Mouse (Mus musculus): Measurements from ENCODE around the gene St5. TPM values are rescaled to one million over a fixed set of nuclear protein-coding genes. Genes with fewer than 3 reads are reported as not detected.
A peak's percentile ranks its signal among the peaks of the same experiment; 100 is the strongest.

St5 gene
- polyA plus RNA-seq, 1 experiment = 34.6 TPM

DNA sequence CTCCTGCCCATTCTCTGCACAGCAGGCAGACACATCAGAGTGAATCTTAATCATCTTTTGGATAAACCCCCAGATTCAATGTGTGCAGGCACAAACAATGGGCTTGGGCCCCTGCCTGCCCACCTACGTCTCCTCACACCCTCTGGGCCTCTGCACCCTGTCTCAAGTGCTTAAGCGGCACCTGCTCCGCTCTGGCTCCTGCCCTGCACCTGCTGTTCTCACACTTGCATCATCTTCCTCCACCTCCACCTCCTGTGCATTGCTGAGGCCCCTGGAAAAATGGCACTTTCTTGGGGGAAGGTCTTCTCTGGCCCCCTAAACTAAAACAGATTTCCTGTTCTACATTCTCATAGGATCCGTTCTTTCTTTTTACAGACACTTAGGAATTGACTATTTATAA, 169.5 kb downstream of the St5 start:
- Histone ChIP-seq H3K4me3 (ENCODE audit: extremely low read depth, insufficient read depth, insufficient read length) (no peak overlapping the region), H3K36me3 (ENCODE audit: control insufficient read depth, insufficient read depth, low read length) (no peaks in the 10 kb centered on the region)
- 95% methylated on average over 4 of the region's 4 CpGs for WGBS

GRCm38 (mm10) chr7:109533129-109533528, 170.3 kb downstream of the St5 start:
- H3K36me3 ChIP-seq (ENCODE audit: control insufficient read depth, insufficient read depth, low read length) = no peaks in the 10 kb centered on the region
- no peaks in the 10 kb centered on the region for H3K4me1 ChIP-seq (ENCODE audit: control insufficient read depth, insufficient read depth, insufficient read length)
- no peak overlapping the region for H3K27ac ChIP-seq (ENCODE audit: insufficient read depth, low read length)
- DNase-seq (ENCODE audit: low read depth in 1 of 2, low spot score in 2 of 2) = no peak
- WGBS = 74% methylated on average over 4 of the region's 4 CpGs
- no peaks in the 10 kb centered on the region for H3K27me3 ChIP-seq (ENCODE audit: control insufficient read depth, insufficient read depth, low read length)
- no peak overlapping the region for H3K4me3 ChIP-seq (ENCODE audit: extremely low read depth, insufficient read depth, insufficient read length)
- TF ChIP-seq CTCF (IDR thresholded peaks at IDR 0.05; ENCODE audit: extremely low read depth, insufficient read depth, insufficient read length, insufficient replicate concordance) (no peak), POLR2A (IDR thresholded peaks at IDR 0.05; ENCODE audit: low read depth, low read length) (no peak)

More for the DNA sequence above, 169.5 kb downstream of the St5 start:
- DNase-seq (ENCODE audit: low read depth in 1 of 2, low spot score in 2 of 2) = no peak
- Histone ChIP-seq H3K27ac (ENCODE audit: insufficient read depth, low read length) (no peak overlapping the region), H3K4me1 (ENCODE audit: control insufficient read depth, insufficient read depth, insufficient read length) (no peaks in the 10 kb centered on the region), H3K27me3 (ENCODE audit: control insufficient read depth, insufficient read depth, low read length) (no peaks in the 10 kb centered on the region)
- no peak for TF ChIP-seq POLR2A (IDR thresholded peaks at IDR 0.05; ENCODE audit: low read depth, low read length)
- no peak for TF ChIP-seq CTCF (IDR thresholded peaks at IDR 0.05; ENCODE audit: extremely low read depth, insufficient read depth, insufficient read length, insufficient replicate concordance)

- no peak overlapping the region for H3K27ac ChIP-seq (ENCODE audit: insufficient read depth, low read length)
- H3K4me1 ChIP-seq (ENCODE audit: control insufficient read depth, insufficient read depth, insufficient read length) = no peaks in the 10 kb centered on the region
- no peaks in the 10 kb centered on the region for H3K27me3 ChIP-seq (ENCODE audit: control insufficient read depth, insufficient read depth, low read length)
- WGBS = 75% methylated on average over 3 of the region's 3 CpGs
- no peaks in the 10 kb centered on the region for H3K36me3 ChIP-seq (ENCODE audit: control insufficient read depth, insufficient read depth, low read length)
- no peak for DNase-seq (ENCODE audit: low read depth in 1 of 2, low spot score in 2 of 2)
- TF ChIP-seq CTCF (IDR thresholded peaks at IDR 0.05; ENCODE audit: extremely low read depth, insufficient read depth, insufficient read length, insufficient replicate concordance) = no peak
- no peak overlapping the region for H3K4me3 ChIP-seq (ENCODE audit: extremely low read depth, insufficient read depth, insufficient read length)
Measured at GRCm38 (mm10) chr7:109532691-109533090, 170.7 kb downstream of the St5 start.

- TF ChIP-seq POLR2A (IDR thresholded peaks at IDR 0.05; ENCODE audit: low read depth, low read length) (no peak), CTCF (IDR thresholded peaks at IDR 0.05; ENCODE audit: extremely low read depth, insufficient read depth, insufficient read length, insufficient replicate concordance) (no peak)
- no peaks in the 10 kb centered on the region for H3K27me3 ChIP-seq (ENCODE audit: control insufficient read depth, insufficient read depth, low read length)
- no peak overlapping the region for H3K27ac ChIP-seq (ENCODE audit: insufficient read depth, low read length)
- H3K36me3 ChIP-seq (ENCODE audit: control insufficient read depth, insufficient read depth, low read length) = no peaks in the 10 kb centered on the region
- WGBS = 67% methylated on average over 5 of the region's 5 CpGs
- no peak for DNase-seq (ENCODE audit: low read depth in 1 of 2, low spot score in 2 of 2)
- no peaks in the 10 kb centered on the region for H3K4me1 ChIP-seq (ENCODE audit: control insufficient read depth, insufficient read depth, insufficient read length)
- no peak overlapping the region for H3K4me3 ChIP-seq (ENCODE audit: extremely low read depth, insufficient read depth, insufficient read length)
Measured at GRCm38 (mm10) chr7:109531501-109531900, 171.9 kb downstream of the St5 start.

GRCm38 (mm10) chr7:109529741-109530140, 173.7 kb downstream of the St5 start:
- no peak overlapping the region for H3K4me3 ChIP-seq (ENCODE audit: extremely low read depth, insufficient read depth, insufficient read length)
- DNase-seq (ENCODE audit: low read depth in 1 of 2, low spot score in 2 of 2) = no peak
- 42% methylated on average over 2 of the region's 2 CpGs for WGBS
- H3K4me1 ChIP-seq (ENCODE audit: control insufficient read depth, insufficient read depth, insufficient read length) = no peaks in the 10 kb centered on the region
- no peaks in the 10 kb centered on the region for H3K27me3 ChIP-seq (ENCODE audit: control insufficient read depth, insufficient read depth, low read length)
- no peak overlapping the region for H3K27ac ChIP-seq (ENCODE audit: insufficient read depth, low read length)
- peaks cover 3% of the 10 kb centered on the region for H3K36me3 ChIP-seq (ENCODE audit: control insufficient read depth, insufficient read depth, low read length)
- TF ChIP-seq POLR2A (IDR thresholded peaks at IDR 0.05; ENCODE audit: low read depth, low read length) (no peak), CTCF (IDR thresholded peaks at IDR 0.05; ENCODE audit: extremely low read depth, insufficient read depth, insufficient read length, insufficient replicate concordance) (no peak)

DNA sequence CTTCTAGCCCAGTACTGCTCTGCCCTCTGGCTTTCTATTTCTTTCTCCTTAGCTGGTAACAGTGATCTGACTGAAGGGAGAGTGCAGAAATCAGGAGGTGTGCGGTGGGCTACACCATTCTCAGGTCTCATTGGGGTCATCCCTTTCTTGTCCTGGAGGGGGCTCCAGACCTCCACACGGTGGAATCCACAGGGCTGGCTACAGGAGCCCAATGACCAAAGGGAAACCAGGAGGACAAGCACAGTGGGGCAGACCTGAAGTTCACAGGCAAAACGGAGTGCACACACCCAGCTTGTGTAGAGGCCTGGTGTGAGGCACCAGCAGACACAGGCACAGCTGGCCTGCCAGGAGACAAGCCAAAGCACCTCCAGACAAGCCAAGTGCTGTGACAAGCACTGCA, 175.0 kb downstream of the St5 start:
- whole genome bisulfite sequencing = 40% methylated on average over 3 of the region's 3 CpGs
- H3K36me3 ChIP-seq (ENCODE audit: control insufficient read depth, insufficient read depth, low read length) = peaks cover 13% of the 10 kb centered on the region
- no peak overlapping the region for H3K4me3 ChIP-seq (ENCODE audit: extremely low read depth, insufficient read depth, insufficient read length)
- no peak for DNase-seq (ENCODE audit: low read depth in 1 of 2, low spot score in 2 of 2)
- TF ChIP-seq POLR2A (IDR thresholded peaks at IDR 0.05; ENCODE audit: low read depth, low read length) = no peak
- peak; percentile 55; the same call in 1 of the 2 replicates for TF ChIP-seq CTCF (IDR thresholded peaks at IDR 0.05; ENCODE audit: extremely low read depth, insufficient read depth, insufficient read length, insufficient replicate concordance)
- no peaks in the 10 kb centered on the region for H3K27me3 ChIP-seq (ENCODE audit: control insufficient read depth, insufficient read depth, low read length)
- H3K4me1 ChIP-seq (ENCODE audit: control insufficient read depth, insufficient read depth, insufficient read length) = no peaks in the 10 kb centered on the region
- no peak overlapping the region for H3K27ac ChIP-seq (ENCODE audit: insufficient read depth, low read length)

GRCm38 (mm10) chr7:109527536-109527935, 175.9 kb downstream of the St5 start:
- WGBS = 95% methylated on average over 3 of the region's 3 CpGs
- TF ChIP-seq POLR2A (IDR thresholded peaks at IDR 0.05; ENCODE audit: low read depth, low read length) (no peak), CTCF (IDR thresholded peaks at IDR 0.05; ENCODE audit: extremely low read depth, insufficient read depth, insufficient read length, insufficient replicate concordance) (no peak)
- Histone ChIP-seq H3K27me3 (ENCODE audit: control insufficient read depth, insufficient read depth, low read length) (no peaks in the 10 kb centered on the region), H3K4me3 (ENCODE audit: extremely low read depth, insufficient read depth, insufficient read length) (no peak overlapping the region), H3K27ac (ENCODE audit: insufficient read depth, low read length) (no peak overlapping the region), H3K4me1 (ENCODE audit: control insufficient read depth, insufficient read depth, insufficient read length) (no peaks in the 10 kb centered on the region), H3K36me3 (ENCODE audit: control insufficient read depth, insufficient read depth, low read length) (peaks cover 20% of the 10 kb centered on the region)
- no peak for DNase-seq (ENCODE audit: low read depth in 1 of 2, low spot score in 2 of 2)

All from spleen, adult 2 months (tissue).